8 mouse cellular contexts compared by ENCODE assay signal in the genomic region with DNA sequence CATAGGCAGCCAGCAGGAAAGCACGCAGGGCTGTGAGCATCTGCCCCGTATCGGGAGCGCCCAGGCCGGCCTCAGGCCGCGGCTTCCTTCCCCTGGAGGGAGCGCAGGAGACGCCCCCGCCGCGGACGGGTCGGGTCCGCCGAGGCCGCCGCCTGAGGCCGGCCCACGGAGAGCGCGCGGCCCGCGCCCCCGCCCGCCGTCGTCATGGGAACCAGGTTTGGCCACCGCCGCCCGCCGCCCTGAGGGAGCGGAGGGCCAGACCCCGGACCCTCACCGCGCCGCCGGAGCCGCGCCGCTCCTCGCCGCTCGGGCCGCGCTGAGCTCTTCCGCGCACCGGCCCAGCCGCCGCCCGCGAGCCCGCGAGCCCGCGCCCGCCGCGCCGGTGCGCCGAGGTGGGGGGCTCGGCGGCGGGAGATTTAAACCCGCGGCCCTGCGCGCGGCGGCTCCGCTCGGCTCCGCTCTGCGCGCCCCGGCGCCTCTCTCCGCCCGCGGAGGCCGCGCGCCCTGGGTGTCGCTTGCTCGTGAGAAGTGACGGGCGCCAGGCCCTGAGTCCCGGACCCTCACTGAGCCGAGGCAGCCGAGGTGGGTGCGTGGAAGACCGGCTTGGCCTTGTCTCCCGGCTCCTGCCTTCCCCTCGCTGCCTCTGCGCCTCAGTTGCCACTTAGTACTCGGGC. TPM values are rescaled to one million over a fixed set of nuclear protein-coding genes. Genes with fewer than 3 reads are reported as not detected.
A peak's percentile ranks its signal among the peaks of the same experiment; 100 is the strongest.
DNase-seq lines count a peak whose midpoint lies in the region; ATAC-seq and TF ChIP-seq lines count a peak whose summit lies in the region.

Gene Ica1l (minus strand): TSS at position 389 of the 674 bp plus-strand sequence.

- peak within 1 kb of the TSS; percentile 85 for H3K27ac ChIP-seq in hindbrain, postnatal 0 days

- H3K36me3 ChIP-seq in hindbrain, postnatal 0 days (ENCODE audit: insufficient read depth, low read length): no peaks in the 10 kb centered on the region

- no peaks in the 10 kb centered on the region for H3K9me3 ChIP-seq in hindbrain, postnatal 0 days (ENCODE audit: low read length)

- TF ChIP-seq CTCF in hindbrain, postnatal 0 days (IDR thresholded peaks at IDR 0.05; ENCODE audit: low read depth): no peak

- H3K4me2 ChIP-seq in hindbrain, postnatal 0 days (ENCODE audit: low read depth, low read length): peak within 1 kb of the TSS; percentile 83

- intact Hi-C loops in left cerebral cortex, postnatal 14 days (cut with DNase I): no loop called here

- H3K27me3 ChIP-seq in hindbrain, postnatal 0 days (ENCODE audit: insufficient read depth, low read length): no peaks in the 10 kb centered on the region

- peak; percentile 93 for ATAC-seq in hindbrain, postnatal 0 days
- ATAC-seq in megakaryocyte progenitor cell, adult 5-6 weeks (replicated peaks; ENCODE audit: poor library complexity): peak; percentile 80

- no peaks in the 10 kb centered on the region for H3K4me1 ChIP-seq in hindbrain, postnatal 0 days (ENCODE audit: insufficient read depth, low read length)

- peak within 1 kb of the TSS; percentile 69 for H3K4me3 ChIP-seq in hindbrain, postnatal 0 days (ENCODE audit: low read length)

- 2% methylated on average over 68 of the region's 99 CpGs for WGBS in hindbrain, postnatal 0 days

- peak; percentile 56 to 73 for DNase-seq in adrenal gland, adult (ENCODE audit: inconsistent age in 2 of 2, low spot score in 1 of 2)
- DNase-seq in cerebellum, postnatal 36 days: peak; percentile 63 to 78
- peak; percentile 64 for DNase-seq in gastrocnemius, postnatal 10 days
- peak; percentile 74 for DNase-seq in hindbrain, postnatal 0 days (ENCODE audit: low spot score)
- DNase-seq in left cerebral cortex, postnatal 14 days (ENCODE audit: low spot score in 2 of 2): peak; percentile 19 to 47
- peak; percentile 59 for DNase-seq in right cerebral cortex, postnatal 25 days
- no peak for DNase-seq in adipocyte (ENCODE audit: low spot score)

- peak within 1 kb of the TSS; percentile 89 for H3K9ac ChIP-seq in hindbrain, postnatal 0 days (replicated peaks; ENCODE audit: low read length)

RNA-seq across cellular contexts. Expression of gene Ica1l, which starts in this region (rescaled TPM):
- total RNA-seq in gastrocnemius, postnatal 10 days (2021): under 1 TPM; 0.35 to 0.72 TPM
- 51.7 and 52.0 TPM in 2 replicates for total RNA-seq in hindbrain, postnatal 0 days (2014; rRNA removed)
- polyA plus RNA-seq in hindbrain, postnatal 0 days (2015; fragmentation: Nextera tagmentation; extraction: Ambion mirVana): 56.4 and 61.3 TPM in 2 replicates
- 10 to 100 TPM; 38.2 to 42.1 TPM for total RNA-seq in left cerebral cortex, postnatal 14 days (2021)
- total RNA-seq in megakaryocyte progenitor cell, adult 5-6 weeks (2015): 0.24 and 1.2 TPM in 2 replicates
- total RNA-seq in megakaryocyte progenitor cell, adult 5-6 weeks (2017): 0.64 and 1.0 TPM in 2 replicates

Comparison
In these comparisons a context has a peak if more than half of its experiments do, and no peak if none do; other contexts are left out.
1. RNA of gene Ica1l (total RNA-seq): 51.7 to 52.0 TPM in hindbrain, postnatal 0 days and 38.2 to 42.1 TPM in left cerebral cortex, postnatal 14 days; 0.24 to 1.2 TPM in megakaryocyte progenitor cell, adult 5-6 weeks and 0.35 to 0.72 TPM in gastrocnemius, postnatal 10 days; every median in the first group is over 10 times any median in the second.
2. Peak in DNase-seq in gastrocnemius, postnatal 10 days; RNA of the gene not detected or under 1 TPM.